Mouse (Mus musculus) inflammation-experienced regulatory T-cells, adult 6 months (primary cell): ENCODE data around the gene Prrc2a. TPM values are rescaled to one million over a fixed set of nuclear protein-coding genes. Genes with fewer than 3 reads are reported as not detected.

Experiments
- ATAC-seq: one replicate; pipeline ENCODE4 v1.8.0; 2017
- polyA plus RNA-seq, 3 experiments: library from polyadenylated mRNA; unstranded; fragments of 100-300 nt; shearing (Covaris generic); gene quantifications; one replicate each; pipeline ENCODE4 v1.2.1; 2017

Gene Prrc2a
- polyA plus RNA-seq, result 100 to 1,000 TPM in 1 of 3 experiments, 10 to 100 TPM in 2; 47.1 to 105 (median 47.2) TPM

DNA sequence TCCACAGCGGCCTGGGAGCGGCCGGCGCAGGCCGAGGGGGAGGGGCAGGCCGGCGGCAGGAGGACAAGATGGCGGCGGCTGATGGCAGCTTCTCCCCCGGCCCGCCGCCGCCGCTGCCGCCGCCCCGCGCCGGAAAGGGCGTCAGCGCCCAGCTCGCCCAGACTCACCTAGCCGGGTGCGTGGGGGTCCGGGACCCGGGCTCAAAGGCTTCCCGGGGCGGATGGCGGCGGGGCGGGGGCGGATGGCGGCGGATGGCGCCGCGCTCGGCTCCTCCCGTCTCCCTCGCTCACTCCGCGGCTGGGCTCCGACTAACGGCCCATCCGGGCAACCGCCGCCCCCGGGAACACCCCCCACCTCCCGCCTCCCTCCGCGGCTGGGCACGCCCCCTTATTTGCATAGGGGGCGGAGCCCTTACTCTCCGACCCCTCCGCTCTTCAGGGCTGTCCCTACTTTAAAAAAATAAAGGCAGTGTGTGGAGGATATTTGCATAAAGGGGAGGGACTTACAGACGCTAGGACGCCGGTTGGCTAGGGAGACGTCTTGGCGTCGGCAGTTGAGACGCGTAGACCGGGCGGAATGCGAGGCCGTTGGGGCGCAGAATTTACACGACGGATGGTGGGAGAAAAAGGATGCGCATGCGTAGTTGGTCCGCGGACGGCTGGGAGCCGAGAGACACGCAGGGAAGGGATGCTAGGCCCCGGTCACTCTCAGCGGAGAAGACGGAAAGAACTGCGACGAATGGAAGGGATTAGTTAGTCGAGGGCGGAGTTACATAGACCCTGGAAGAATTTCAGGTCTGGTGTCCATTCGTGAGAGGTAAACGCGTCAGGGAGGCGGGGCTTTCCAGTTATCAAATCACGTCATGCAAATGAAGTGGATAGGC lies at the start of gene Prrc2a:
Prrc2a (minus strand) TSS at position 330 of the 883 bp plus-strand sequence.
- ATAC-seq, result peak; percentile 91

DNA sequence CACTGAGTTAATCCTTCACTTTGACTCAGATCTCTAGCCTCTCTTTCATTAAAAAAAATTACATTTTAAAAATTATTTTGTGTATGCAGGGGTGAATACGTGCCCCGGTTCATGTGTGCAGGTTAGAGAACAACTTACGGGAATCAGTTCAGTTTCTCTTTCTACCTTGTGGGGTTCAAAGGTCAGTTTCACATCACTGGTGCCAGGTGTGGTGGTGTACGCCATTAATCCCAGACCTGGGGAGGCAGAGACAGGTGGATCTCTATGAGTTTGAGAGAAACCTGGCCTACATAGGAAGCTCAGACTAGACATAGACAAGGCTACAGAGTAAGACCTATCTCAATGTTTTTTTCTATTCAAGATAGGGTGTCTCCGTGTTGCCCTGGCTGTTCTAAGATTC lies 48.4 kb upstream of the Prrc2a start:
- ATAC-seq, result no peak

DNA sequence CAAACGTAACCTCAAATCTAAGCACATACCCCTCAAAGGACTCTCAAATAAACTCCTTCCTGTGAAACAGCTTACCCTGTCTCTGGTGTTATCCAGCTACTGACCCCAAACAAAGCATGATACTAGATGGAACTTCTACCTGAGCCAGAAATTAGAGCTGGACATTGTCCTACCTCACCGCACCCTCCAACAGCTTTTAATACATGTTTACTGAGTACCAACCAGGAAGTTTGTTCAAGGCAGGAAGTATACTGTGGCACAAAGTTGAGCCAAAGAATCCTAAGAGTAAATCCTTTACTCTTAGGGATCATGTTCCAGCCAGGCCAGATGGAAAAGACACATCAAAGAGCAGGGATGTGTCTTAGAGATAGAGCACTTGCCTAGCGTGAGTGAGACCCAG lies 45.9 kb upstream of the Prrc2a start:
- ATAC-seq, result peak; percentile 13

DNA sequence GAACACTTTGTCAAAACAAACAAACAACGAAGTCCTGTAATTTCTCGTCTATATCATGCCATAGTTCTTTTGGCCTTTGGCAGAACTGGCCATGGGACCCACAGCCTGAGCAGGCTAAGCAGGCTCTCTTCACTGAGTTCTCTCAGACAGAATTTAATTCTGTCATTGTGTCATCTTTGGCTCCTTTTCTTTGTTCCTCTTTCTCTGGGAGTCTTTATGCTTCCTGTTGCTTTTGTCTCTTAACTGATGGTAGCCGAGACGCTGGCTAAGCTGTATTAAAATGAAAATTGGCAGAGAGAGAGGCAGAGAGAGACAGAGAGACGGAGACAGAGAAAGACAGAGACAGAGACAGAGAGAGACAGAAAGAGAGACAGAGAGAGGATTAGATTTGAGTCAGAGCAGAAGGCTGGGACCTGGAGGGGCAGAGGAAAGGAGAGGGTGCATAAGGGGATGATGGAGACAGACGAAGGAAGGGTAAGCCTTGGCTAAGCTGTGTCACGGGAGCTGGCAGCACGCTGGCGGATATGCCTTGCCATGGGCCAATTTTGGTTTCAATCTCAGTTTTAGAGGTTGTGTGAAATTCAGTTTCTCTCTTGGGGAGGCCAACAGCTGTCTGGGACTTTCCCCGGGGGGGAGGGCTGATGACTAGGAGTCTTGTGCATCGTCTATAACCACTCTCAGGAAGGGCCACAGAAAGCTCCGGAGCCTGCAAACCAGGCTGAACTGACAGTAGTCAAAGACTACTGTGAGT lies 45.3 kb upstream of the Prrc2a start:
- peak; percentile 91 for ATAC-seq

DNA sequence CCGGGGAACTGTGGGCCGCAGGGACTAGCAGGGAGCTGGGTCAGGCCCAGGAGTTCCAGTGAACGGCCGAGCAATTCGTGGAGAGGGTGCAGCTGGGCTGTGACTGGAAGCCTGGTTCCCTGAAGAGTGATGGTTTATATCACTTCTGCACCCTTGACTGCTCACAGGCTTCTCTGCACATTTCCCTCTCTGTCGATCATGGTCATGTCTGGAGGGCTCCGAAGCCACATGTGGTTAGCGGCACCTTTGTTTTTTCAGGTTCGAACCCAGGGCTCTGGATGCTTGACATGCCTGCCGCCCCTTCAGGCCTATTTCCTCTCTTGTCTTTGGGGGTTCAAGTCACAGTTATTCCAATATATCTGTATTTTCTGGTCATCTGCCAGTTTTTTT lies 40.7 kb upstream of the Prrc2a start:
- ATAC-seq, result no peak

DNA sequence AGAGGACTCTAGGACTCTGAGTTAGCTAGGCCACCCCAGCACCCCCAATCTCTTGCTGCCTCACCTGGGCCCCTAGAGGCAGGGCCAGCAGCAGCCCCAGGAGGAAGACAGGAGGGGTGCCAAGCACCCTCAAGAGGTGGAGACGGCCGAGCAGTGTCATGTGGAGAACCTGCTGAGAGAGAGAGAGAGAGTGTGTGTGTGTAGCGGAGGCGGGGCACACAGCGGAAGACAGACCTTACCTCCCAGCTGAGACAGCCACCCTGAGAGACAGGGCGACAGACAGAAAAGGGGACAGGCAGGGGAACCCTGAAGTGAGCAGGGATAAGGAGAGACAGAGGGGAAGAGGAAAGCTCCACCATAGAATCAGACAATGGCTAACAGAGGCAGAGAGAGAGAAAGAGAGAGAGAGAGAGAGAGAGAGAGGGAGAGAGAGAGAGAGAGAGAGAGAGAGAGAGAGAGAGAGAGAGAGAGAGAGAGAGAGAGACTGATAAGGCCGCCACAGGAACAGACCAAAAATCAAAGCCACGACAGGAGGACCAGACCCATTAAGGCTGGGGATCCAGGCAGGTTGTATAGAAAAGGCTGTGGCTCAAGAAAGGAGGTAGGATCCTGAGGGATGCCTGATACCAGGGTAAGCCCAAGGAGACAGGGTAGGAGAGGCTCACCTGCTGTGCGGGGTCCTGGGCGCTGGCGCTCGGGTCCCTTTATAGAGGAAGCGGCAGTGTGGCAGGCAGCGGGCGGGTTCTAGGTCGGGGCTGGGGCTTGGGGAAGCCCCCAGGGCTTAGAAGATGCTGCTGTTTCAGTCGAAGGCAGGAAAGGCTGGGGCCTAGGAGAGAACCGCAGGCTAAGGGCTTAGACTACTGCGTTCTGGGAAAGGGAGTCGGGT lies 40.0 kb upstream of the Prrc2a start, which contains the start of gene Lta:
Lta (minus strand) TSS at position 858 of the 886 bp plus-strand sequence.
- ATAC-seq, result peak; percentile 57

DNA sequence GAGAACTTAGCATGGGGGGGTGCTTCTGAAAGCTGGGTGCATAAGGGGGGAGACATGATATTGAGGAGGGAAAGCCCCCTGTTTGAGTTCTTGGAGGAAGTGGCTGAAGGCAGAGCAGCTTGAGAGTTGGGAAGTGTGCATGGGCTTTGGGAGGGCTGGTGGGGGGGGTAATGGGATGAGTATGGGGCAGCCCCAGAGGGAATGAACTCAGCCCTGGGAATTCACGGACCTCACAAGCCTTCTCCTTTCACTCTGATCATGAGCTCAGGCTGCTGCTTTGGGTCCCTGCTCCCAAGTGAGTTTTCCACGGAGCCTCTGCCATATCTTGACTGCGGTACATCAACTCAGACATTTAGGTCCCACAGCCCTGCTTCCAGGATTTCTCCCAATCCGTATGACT lies 37.7 kb upstream of the Prrc2a start:
- no peak for ATAC-seq

DNA sequence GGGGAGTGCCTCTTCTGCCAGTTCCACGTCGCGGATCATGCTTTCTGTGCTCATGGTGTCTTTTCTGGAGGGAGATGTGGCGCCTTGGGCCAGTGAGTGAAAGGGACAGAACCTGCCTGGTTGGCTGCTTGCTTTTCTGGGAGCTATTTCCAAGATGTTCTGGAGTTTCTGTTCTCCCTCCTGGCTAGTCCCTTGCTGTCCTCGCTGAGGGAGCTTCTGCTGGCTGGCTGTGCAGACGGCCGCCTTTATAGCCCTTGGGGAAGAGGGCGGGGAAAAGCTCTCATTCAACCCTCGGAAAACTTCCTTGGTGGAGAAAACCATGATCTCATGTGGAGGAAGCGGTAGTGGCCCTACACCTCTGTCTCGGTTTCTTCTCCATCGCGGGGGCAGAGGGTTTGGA lies 37.1 kb upstream of the Prrc2a start, which contains the start of gene Tnf:
Tnf (minus strand) TSS at position 221 of the 400 bp plus-strand sequence.
- peak; percentile 4 for ATAC-seq

DNA sequence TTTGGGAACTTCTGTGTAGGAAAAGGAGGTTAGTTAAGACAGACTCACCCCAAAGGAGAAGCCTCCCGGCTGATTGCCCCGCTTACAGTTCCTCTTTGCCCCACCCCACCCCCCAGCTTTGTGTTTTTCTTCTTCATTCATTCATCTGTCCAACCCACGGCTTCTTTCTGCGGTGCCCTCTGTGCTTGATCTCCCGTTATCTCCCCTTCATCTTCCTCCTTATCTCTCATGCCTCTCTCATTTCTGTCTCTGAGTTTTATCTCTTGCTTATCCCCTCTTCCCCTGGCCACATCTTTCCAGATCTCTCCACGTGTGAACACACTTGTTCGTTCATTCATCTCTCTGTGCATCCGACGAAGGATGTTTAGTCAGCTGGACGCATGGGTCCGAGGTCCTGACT lies 36.4 kb upstream of the Prrc2a start:
- no peak for ATAC-seq

DNA sequence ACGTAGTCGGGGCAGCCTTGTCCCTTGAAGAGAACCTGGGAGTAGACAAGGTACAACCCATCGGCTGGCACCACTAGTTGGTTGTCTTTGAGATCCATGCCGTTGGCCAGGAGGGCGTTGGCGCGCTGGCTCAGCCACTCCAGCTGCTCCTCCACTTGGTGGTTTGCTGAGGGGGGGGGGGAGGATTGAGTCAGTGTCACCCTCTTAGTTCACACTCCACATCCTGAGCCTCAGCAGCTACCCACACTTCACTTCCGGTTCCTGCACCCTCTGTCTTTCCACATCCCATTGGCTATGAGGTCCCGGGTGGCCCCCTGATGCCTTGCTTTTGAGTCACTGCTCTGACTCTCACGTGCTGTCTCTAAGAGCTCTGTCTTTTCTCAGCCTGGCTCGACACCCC lies 35.7 kb upstream of the Prrc2a start:
- ATAC-seq, result peak; percentile 78

DNA sequence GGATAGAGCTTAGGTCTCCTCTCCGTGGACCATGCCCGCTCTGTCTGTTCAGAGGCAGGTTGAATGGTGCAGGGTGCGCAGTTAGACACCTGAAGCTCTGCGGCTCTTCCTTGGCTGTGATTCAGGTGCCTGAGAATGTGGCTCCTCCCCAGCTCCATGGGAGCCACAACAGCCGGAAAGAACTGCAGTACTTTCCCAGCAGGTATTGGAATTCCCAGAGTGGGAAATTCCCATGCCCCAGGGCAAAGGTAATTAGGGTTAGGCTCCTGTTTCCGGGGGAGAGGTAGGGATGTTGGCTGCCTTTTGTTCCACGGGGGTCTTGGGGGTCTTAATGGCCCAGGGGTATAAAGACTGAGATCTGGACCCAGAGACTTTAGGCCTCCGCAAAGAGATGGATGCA lies 34.2 kb upstream of the Prrc2a start:
- no peak for ATAC-seq

DNA sequence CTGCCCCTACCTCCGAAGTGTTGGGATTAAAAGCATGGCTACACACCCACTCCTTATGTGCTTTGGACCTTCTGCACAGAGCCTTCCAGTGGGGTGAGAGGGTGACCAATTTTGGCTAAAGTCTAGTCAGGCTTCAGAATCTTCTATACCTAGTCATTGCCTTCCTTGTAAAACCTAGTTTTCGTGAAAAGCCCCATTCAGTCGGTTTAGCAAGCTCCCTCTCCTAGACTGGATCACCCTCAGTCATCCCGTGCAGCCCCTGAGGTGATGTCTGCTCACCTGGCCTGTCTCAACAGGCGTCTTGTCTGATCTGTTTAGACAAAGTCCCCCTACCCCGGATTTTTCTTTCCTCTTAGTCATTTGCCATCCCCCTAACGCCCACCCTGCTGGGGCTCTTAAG lies 33.3 kb upstream of the Prrc2a start:
- no peak for ATAC-seq

DNA sequence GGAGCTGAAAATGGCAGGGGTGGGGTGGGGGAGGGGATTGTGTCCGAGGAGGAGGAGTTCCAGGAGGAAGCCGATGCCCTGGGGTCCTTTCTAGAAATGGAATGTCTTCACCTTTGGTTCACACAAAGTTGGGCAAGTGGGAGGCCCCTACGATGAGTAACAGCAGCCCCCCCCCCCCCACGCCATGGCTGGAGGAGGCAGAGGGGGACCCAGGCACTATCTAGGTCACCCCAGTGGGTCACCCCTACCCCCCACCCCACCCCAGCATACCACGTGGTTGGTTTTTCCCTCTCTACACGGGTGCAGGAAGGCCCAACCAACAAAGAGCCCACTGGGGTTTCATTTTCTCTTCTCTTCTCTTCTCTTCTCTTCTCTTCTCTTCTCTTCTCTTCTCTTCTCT lies 32.4 kb upstream of the Prrc2a start:
- no peak for ATAC-seq

DNA sequence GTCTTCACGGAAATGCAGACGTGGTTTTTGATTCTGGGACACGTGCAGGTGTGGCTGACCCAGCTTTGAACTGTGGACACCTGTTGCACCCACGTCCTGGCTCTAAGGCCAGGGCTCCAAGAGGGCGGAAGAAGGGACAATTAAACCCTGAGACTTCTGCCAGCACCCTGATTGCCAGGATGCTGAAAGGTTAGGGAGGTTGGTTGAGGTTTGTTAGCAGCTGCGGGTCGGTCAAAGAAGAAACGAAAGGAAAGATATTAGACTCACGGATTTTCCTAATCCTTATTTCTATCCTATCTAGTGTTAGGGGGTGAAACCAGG lies 31.6 kb upstream of the Prrc2a start:
- ATAC-seq, result no peak

DNA sequence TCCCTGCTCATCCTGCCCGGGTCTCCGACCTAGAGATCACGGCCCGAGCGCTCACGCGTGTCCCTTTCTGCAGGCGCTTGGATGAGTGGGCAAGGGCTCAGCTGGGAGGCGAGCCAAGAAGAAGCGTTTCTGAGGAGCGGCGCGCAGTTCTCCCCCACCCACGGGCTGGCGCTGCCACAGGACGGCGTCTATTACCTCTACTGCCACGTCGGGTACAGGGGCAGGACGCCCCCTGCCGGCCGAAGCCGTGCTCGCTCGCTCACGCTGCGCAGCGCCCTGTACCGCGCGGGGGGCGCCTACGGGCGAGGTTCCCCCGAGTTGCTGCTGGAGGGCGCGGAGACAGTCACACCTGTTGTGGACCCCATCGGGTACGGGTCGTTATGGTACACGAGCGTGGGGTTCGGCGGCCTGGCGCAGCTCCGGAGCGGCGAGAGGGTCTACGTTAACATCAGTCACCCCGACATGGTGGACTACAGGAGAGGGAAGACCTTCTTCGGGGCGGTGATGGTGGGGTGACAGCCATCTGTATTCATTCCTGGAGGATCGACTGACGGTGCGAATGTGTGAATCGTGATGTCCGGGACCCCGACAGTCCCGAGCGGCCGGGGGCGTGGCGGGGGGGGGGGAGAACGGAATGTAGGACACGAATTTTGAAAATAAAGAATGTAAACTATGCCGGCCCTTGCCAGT lies 31.1 kb upstream of the Prrc2a start:
- ATAC-seq, result peak; percentile 41

DNA sequence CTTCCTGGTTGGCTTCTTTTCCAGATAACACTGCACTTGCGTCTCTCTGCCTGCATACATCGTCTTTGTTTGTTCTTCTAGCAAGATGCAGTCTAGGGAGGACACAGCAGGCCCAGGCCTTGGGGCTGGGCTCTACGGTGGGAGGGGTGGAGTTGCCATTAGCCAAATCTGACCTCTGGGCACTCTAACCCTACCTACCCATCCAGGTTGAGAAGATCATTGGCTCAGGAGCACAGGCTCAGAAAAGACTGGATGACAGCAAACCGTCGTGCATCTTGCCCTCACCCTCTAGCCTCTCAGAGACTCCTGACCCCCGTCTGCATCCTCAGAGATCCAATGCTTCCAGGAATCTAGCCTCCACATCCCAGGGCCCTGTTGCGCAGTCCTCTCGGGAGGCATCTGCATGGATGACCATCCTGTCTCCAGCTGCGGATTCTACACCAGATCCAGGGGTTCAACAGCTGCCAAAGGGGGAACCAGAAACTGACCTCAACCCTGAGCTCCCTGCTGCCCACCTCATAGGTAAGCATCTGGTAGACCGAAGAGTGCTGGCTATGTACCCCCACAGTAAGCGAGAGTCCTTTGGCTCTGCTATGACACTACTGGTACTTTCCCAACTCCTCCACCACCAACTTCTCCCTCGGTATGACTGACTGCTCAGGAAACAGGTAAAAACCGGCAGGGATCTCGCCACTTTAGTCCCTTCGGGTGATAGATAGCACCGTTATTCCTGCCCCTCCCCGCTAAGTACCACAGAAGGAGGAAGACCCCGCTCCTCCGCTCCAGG lies 30.3 kb upstream of the Prrc2a start:
- peak; percentile 33 for ATAC-seq

DNA sequence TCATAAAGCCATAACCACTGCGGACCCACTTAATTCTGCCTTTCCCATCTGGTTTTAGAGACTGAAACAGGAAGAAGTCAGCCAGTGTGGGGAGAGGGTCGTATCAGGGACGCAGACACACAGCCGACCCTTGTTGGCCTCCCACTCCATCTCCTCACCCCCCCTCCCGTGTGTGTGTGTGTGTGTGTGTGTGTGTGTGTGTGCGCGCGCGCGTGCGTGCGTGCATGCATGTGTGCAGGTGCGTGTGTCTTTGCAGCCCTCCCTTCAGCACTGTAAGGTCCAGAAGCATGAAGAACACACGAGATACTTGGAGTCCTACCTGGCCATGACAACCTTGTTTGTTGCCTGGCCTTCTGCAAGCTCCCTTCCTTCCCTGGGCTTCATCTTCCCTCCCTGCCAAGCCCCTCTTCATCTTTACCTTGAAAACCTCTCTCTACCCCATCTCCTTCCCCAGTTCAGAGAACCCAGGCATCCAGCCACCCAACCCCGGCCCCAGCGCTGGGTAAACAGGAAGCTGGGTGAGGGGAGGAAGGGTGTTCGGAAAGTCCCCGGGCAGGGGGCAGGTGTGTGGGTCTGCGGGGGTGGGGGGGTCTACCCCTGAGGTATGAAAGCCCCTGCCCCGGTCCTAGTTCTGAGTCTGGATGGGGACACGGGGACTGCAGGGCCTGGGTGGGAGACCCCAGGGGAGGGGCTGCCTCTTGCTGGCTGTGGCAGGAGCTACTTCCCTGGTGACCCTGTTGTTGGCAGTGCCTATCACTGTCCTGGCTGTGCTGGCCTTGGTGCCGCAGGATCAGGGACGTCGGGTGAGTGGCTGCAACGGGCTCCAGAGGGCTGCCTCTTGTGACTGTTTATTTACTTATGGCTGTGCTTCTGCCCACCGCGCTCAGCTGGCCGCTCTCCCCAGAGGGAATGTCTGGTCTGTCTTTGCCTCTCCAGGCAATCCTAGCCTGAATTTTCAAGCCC lies 29.5 kb upstream of the Prrc2a start, which contains the start of gene Ltb:
Ltb (plus strand) TSS at position 559 of the 963 bp plus-strand sequence.
- peak; percentile 60 for ATAC-seq

DNA sequence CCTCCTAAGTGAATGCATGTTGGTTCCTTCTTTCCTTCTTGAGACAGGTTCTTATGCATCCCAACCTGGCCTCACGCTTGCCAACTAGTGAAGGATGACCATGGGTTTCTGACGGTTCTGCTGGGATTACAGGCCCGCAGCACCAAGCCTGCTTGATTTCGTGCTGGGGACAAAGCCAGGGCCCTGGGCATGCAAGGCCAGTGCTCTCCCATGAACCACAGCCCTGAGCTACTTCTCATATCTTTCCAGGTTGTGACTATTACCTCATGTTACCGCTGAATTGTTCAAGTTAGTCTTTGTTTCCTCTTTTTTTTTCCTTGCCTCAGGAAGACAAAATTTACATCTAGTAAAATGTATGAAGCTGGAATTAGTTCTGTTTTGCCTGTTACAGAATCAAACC lies 28.2 kb upstream of the Prrc2a start:
- ATAC-seq, result no peak

DNA sequence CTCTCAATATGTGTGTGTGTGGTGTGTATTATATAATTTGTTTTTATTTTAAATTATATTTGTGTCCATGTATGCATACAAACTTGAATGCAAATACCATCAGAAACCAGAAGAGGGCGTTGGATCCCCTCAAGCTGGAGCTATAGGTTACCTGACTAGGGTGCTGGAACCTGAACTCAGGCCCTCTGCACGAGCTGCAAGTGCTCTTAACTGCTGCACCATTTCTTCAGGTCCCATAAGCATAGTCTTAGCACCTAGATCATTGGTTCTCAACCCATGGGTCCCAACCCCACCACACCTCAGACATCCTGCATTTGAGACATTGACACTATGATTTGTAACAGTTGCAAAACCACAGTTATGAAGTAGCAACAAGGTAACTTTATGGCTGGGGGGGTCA lies 27.0 kb upstream of the Prrc2a start:
- no peak for ATAC-seq

DNA sequence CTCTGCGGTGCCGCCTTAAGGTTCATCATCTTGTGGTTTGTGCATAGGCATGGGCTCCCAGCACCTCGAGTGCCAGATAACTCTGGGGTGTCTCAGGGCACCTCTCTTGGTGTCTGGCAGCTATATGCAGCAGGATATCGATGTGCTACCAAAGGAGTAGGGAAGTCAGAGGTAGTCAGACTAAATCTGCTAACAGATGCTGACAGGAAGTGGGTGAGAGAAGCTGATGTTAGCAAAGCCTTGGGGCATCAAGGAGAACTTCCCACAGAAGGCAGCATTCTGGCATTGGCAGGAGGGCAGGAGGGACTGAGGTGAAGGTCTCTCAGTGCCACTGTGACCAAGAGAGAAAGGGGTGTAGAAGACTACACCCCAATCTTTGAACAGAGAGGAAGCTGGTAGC lies 25.4 kb upstream of the Prrc2a start:
- peak; percentile 72 for ATAC-seq
